Mouse (Mus musculus) G1E (cell line): ENCODE results near the gene Mrpl37.

Source experiments
- CTCF ChIP-seq: IDR thresholded peaks from 2 replicates; pipeline ENCODE4 v1.5.1; 2012; ENCODE audit warnings: low read depth, low read length, inconsistent platforms, mixed read lengths
- GATA1 ChIP-seq: IDR thresholded peaks from 2 replicates; pipeline ENCODE4 v1.6.1; 2012; ENCODE audit warnings: borderline replicate concordance, low read length, inconsistent platforms, mixed read lengths
- POLR2AphosphoS5 ChIP-seq: IDR thresholded peaks from 2 replicates; pipeline ENCODE4 v1.6.1; 2012; ENCODE audit warnings: low read depth, low read length, inconsistent platforms; ENCODE audit not compliant: insufficient replicate concordance

GRCm38 (mm10) chr4:107047806-107048205 lies 18.9 kb downstream of the Mrpl37 start:
- TF ChIP-seq GATA1 (no peak), CTCF (no peak), POLR2AphosphoS5 (no peak)
